Mouse (Mus musculus): ENCODE measurements around the gene Flcn.

GRCm38 (mm10) chr11:59743712-59744111 is 66.1 kb downstream of the Flcn start:
- TF ChIP-seq ZNF384 (IDR thresholded peaks at IDR 0.05; ENCODE audit: low read depth, low read length) (no peak), MAFK (IDR thresholded peaks at IDR 0.05; ENCODE audit: insufficient read depth, low read depth, low read length) (no peak), CHD2 (IDR thresholded peaks at IDR 0.05; ENCODE audit: low read depth, low read length) (no peak), HCFC1 (IDR thresholded peaks at IDR 0.05; ENCODE audit: borderline replicate concordance, insufficient read depth, low read length) (no peak)

Data from ES-E14 (cell line).